Mouse (Mus musculus) embryonic facial prominence, embryonic 14.5 days (tissue): ENCODE results near the gene Amz2. TPM values are rescaled to one million over a fixed set of nuclear protein-coding genes. Genes with fewer than 3 reads are reported as not detected.

Source experiments
- ATAC-seq: fragments of 200-750 bp; cut with Nextera tagmentation; 2 replicates; pipeline ENCODE4 v1.8.0; 2017; ENCODE audit warnings: low read depth, moderate number of reproducible peaks, moderate TSS enrichment
- DNase-seq: peaks from one replicate; pipeline ENCODE4 v3.0.0-alpha.2; 2015; ENCODE audit warnings: low spot score
- H3K27ac ChIP-seq: fragments of 300-500 bp; sonication (generic); replicated peaks from 2 replicates; pipeline ENCODE4 v1.5.1; 2014; ENCODE audit warnings: low read depth, mild to moderate bottlenecking, low read length, moderate library complexity
- H3K27me3 ChIP-seq: fragments of 300-500 bp; sonication (generic); replicated peaks from 2 replicates; pipeline ENCODE4 v1.6.1; 2014; ENCODE audit warnings: low read length; ENCODE audit not compliant: control insufficient read depth, insufficient read depth
- H3K36me3 ChIP-seq: fragments of 300-500 bp; sonication (generic); 2 replicates; pipeline ENCODE4 v1.6.1; 2014; ENCODE audit warnings: low read length, mixed read lengths; ENCODE audit not compliant: control insufficient read depth, insufficient read depth
- H3K4me1 ChIP-seq: fragments of 300-500 bp; sonication (generic); 2 replicates; pipeline ENCODE4 v1.6.1; 2014; ENCODE audit warnings: antibody characterized with exemption, low read length; ENCODE audit not compliant: control insufficient read depth, insufficient read depth
- H3K4me2 ChIP-seq: fragments of 300-500 bp; sonication (generic); 2 replicates; pipeline ENCODE4 v1.6.1; 2014; ENCODE audit warnings: low read depth, mild to moderate bottlenecking, low read length, moderate library complexity, mixed read lengths
- H3K4me3 ChIP-seq: fragments of 300-500 bp; sonication (generic); 2 replicates; pipeline ENCODE4 v1.5.1; 2014; ENCODE audit warnings: low read depth, mild to moderate bottlenecking, low read length
- H3K9ac ChIP-seq: fragments of 300-500 bp; sonication (generic); 2 replicates; pipeline ENCODE4 v1.6.1; 2014; ENCODE audit warnings: low read depth, mild to moderate bottlenecking, low read length, moderate library complexity, mixed read lengths
- H3K9me3 ChIP-seq: fragments of 300-500 bp; sonication (generic); 2 replicates; pipeline ENCODE4 v1.6.1; 2016; ENCODE audit warnings: low read length; ENCODE audit not compliant: control insufficient read depth
- WGBS: fragments of 180-500 bp; shearing (Covaris S2); extraction: QIAGEN DNeasy Blood & Tissue Kit; methylation state at CpG from one replicate; pipeline ENCODE4 v1.1.7; 2014; 5-methylcytosine and 5-hydroxymethylcytosine counted together
- microRNA-seq: library from miRNA; unstranded; fragments of <30 nt; microRNA quantifications from one replicate; pipeline ENCODE4, GENCODE M21; 2016; ENCODE audit warnings: borderline number of aligned reads
- polyA plus RNA-seq: library from polyadenylated mRNA; unstranded; fragments of >200 nt; fragmentation: Nextera tagmentation; extraction: Ambion mirVana; gene quantifications from 2 replicates; pipeline ENCODE4 v1.2.1, GENCODE M21; 2014

The Amz2 gene
- polyA plus RNA-seq, 1 experiment from 2014 or later, result 39.3 TPM

DNA sequence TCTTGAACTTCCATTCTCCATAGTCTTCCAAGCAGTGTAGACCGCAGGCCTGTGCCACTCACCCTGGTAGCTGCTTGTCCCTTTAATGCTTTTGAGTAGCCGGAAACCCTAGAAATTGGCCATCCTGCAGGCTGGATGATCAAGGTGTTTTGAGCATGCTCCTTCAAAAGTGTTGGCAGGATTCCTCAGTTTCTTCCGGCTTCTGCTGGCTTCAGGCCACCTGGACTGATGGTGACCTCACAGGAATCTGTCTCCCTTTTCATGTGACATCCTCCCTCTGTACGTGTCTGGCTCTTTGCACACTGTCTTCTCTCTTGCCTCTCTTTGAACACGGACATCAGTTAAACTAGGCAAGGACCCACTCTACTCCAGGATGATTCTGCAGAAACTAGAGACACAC lies 74.5 kb downstream of the Amz2 start:
- no peak for DNase-seq
- Histone ChIP-seq H3K27ac (no peak overlapping the region), H3K9ac (no peak overlapping the region), H3K4me2 (no peak overlapping the region), H3K9me3 (no peaks in the 10 kb centered on the region), H3K27me3 (no peaks in the 10 kb centered on the region), H3K4me1 (no peaks in the 10 kb centered on the region; the same call in 1 of the 2 replicates), H3K4me3 (no peak overlapping the region), H3K36me3 (no peaks in the 10 kb centered on the region)
- WGBS, result 85% methylated on average over 5 of the region's 5 CpGs
- no peak for ATAC-seq

Small RNAs within 50 kb of the gene (microRNA-seq; reads per million reads assigned to microRNA genes)
- gene Gm25540, result not detected

Other genes starting within 250 kb of the Amz2 start
- gene Rgs9, start 127.8 kb upstream of the Amz2 start, polyA plus RNA-seq, result 1.4 and 1.8 TPM in 2 replicates
- gene Gna13, start 63.1 kb upstream of the Amz2 start, polyA plus RNA-seq, result 23.4 and 24.5 TPM in 2 replicates
- gene 9930022D16Rik, start 12.0 kb upstream of the Amz2 start, polyA plus RNA-seq, result 0.08 TPM in 1 of 2 replicates, not detected in the other
- 4.3 and 4.7 TPM in 2 replicates for gene Arsg, start 47.4 kb downstream of the Amz2 start, polyA plus RNA-seq
- 5.6 and 7.9 TPM in 2 replicates for gene Slc16a6, start 47.7 kb downstream of the Amz2 start, polyA plus RNA-seq
- 36.1 and 37.8 TPM in 2 replicates for gene Wipi1, start 186.0 kb downstream of the Amz2 start, polyA plus RNA-seq
- gene Prkar1a, start 223.5 kb downstream of the Amz2 start, polyA plus RNA-seq, result 432 and 435 TPM in 2 replicates